Mouse (Mus musculus) heart, postnatal 10 days (tissue): ENCODE results near the gene Cetn3. TPM values are rescaled to one million over a fixed set of nuclear protein-coding genes. Genes with fewer than 3 reads are reported as not detected.

Experiments
- DNase-seq, 2 experiments: peaks; one replicate each; pipeline ENCODE4 v3.0.0; 2021
- intact Hi-C: fragments of 180-260 bp; cut with DNase I; formaldehyde crosslinking; loops from one replicate; pipeline ENCODE4 v1.15.1; 2025
- total RNA-seq, 2 experiments: library from RNA; stranded (reverse); gene quantifications; 2 replicates each; pipeline ENCODE4 v1.2.3; 2021

Cetn3 gene
- total RNA-seq, 2 experiments from 2014 or later = 92.7 to 102 TPM

DNA sequence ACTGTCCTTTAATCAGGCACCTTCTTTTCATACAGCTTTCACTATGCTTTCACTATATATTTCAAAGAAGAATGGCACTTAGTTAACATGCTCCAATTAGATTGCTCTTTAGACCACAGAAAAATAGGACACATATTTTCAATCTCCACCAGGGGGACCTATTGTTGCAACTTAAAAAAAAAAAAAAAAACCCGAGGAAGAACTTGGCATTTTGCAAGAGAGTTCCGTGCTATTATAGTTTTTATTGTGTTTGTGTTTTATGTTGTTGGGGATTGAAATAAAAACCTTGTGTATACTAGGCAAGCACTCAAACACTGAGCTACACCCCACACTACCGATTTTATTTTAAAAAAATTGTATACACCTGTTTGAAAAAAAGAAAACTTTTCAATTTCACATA lies 18.2 kb downstream of the Cetn3 start:
- DNase-seq = no peak
- intact Hi-C loops = loop anchor here (5.0 to 10.0 kb wide), 2 partner anchors 134 to 1856 kb away; no protein-coding TSS in a partner anchor

DNA sequence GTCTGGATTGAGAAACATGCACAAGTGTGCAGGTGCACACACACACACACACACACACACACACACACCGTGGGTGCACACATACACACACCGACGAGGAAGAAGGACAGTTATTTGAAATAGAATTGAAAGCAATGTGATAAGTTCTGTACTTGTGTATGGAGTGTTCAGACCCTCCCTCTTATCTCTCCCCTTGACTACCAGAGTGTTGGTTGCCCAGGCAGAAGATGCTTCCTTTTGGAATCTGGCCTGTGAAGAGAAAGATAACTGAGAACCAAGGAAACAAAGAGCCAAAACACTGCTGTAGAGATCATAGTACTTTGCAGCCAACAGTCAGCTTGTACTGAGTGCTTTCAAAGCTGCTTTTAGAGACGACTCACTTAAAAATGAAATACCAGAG lies 20.8 kb downstream of the Cetn3 start:
- intact Hi-C loops = loop anchor here (5.0 to 10.0 kb wide), 2 partner anchors 131 to 1854 kb away; no protein-coding TSS in a partner anchor
- DNase-seq = no peak

DNA sequence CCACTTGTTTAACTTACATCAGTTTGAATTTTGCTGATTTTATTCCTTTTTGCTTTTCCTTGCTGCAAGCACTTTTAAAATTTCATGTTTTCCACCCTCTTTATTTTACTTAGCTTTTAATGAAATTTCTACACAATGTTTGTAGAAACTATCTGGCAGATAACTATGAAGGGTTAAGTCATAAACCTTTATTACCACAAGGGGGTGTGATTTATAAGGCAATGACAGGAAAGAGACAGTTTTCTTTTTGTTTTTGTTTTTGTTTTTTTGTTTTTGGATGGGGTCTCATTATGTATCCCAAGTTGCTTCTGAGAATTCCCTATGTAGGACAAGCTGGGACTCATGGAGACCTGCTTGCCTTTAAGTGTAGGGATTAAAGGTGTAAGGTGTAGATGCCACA lies 39.9 kb downstream of the Cetn3 start:
- intact Hi-C loops = no loop called here
- DNase-seq = no peak

DNA sequence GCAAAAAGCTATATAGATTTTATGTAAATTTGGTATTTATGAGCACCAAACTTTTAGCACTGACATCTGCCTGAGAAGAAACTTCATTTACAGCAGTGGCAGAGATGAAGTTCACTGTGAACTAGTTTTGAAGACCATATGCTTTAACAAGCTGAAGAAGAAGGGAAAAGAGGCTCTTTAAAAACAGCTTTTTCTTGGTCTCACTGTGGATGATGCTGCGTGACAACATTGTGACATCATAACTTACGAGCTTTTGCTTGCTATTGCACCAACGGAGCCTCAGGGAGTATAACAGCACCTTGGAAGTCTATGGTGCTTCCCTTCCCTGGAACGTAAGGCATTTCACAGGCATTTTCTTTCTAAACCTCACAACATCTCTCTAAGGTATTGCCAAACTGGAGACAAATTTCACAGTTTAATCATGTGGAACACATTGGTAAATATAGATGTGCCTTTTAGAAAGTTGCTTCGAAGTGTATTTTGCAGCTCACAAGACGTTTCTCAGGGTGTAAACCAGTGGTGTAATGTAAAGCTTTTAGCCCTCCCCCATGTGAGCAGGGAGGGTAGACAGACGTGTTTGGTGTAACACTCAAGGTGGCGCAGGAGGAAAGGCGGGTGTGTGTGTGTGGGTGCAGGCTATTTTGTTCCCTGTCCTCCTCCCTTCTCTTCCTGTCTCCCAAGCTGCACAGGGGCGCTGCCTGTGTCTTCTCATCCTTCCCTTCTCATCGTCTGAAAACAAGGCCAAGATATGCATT lies 41.9 kb downstream of the Cetn3 start:
- no peak for DNase-seq
- intact Hi-C loops = no loop called here

DNA sequence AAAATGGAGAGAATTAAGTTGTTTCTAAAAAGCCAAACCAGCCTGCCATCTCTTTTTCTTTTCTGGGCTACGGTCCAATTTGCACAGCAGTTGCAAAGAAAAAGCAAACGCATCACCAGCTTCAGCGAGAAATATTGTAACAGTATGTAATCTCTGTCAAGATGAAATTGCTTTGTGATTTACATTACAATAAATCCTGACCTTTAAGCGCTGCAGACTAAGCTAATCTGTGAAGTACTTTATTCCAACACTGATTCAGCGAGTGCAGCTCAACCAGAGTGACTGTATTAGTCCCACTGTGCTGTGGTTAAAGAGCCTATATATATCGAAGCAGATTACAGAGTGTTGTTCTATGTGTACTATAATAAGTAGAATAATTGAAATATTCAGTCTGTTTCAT lies 45.6 kb downstream of the Cetn3 start:
- intact Hi-C loops = no loop called here
- DNase-seq = no peak

DNA sequence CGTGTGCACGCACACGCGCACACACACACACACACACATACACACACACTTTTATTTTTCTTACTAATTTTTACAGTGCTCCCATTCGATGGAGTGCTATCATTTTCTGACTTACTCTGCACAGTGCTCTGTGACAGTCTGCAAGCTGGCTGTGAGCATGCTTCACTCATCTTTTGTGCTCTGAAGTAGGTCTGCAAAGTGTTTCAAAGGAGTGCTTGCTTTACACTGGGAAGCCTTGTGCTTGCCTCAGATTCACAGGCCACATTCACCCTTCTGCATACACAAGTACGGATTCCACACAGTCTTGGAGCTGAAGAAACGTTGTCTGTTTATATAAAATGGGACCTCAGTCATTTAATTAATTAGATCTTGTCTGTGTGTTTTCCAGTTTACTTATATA lies 49.0 kb downstream of the Cetn3 start:
- intact Hi-C loops = no loop called here
- no peak for DNase-seq

DNA sequence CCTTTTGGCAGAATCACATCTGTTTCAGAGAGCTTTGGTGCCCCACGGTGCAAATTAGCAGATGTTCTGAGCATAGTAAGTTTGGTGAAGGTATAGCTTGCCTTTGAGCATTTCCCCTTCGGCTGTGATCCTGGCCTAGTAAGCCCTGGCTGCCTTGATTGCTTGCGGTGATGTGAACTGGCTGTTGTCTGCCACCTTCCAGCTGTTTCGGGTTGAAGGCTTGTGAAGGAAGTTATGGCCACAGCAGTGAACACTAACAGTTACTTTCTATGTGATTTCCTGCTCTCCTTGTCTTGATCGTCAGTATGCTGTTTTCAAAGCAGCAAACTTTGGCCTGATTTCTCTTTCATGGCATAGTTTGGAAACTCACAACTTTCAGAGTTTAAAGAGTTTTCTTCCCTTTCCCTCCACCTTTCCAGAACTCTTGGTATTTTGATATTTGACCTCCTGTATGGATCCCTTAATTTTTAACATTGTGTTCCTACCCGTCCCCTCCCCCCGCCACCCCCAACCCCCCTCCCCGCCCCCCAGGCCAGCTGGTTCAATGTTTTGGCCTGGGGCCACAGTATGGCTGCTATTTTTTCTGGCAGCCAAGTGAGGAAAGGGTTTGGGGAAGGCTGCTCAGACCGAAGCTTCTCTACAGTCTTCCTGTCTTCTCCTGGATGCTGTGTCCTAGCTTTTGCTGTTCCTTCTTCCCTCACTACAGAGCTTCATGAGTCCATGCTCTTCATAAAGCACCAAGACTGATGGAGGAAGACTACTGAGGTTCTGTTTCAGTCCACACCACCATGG lies 53.7 kb downstream of the Cetn3 start:
- intact Hi-C loops = no loop called here

DNA sequence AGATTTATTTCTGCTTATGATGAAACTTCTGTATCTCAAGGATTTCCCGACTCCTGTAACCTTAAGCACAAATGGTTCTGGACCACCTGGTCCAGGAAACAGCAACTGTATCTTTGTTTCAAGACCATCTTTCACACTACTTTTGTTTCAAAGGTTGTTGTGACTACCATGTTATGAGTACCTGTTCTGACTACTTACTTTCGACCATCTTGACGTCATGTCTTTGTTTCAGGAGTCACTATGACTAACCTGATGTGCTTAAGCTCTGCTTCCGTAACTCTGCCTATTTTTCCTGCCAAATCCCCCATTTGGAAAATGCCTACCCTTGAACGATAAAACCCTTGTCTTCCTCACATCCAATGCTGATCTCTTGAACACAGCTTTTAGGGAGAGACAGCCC lies 55.1 kb downstream of the Cetn3 start:
- no peak for DNase-seq
- intact Hi-C loops = no loop called here

More for the DNA sequence above, 53.7 kb downstream of the Cetn3 start:
- peak in 1 of 2 experiments; percentile 15 for DNase-seq

DNA sequence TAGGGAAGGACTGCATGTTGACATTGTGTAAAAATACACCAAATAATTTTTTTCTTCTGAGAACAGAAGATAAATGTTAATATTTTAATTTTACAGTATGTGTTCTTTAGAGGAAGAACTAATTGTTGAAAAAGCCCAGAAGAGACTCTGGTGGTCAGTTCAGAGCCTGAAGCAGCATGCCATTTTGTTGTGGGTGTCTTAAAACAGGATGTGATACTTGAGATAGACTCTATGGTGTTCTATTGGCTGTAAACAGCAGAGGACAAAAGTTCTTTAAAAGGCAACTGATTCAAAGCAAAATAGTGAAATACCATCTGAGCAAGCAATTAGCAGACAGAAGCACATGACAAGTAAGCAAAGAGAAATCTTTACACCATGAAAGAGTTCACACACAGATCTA lies 56.1 kb downstream of the Cetn3 start:
- intact Hi-C loops = no loop called here

DNA sequence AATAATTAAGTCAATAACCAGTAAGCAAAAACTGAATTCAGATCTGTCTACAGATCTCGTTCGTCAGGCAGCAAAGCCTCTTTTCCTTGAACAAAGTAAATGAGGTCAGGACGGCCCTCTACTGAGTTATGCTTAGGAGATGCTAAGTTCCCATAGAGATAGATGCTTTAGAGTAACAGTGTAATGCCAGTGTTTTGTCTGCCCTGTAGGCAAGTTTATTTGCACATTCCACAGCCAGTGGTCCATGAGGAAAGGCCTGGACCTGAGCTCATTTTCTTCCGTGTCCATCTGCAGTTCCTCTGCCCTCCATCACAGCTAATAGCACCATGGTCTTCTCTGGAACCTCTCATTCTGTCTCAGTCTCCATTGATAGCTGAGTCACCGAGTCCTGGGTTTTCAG lies 57.4 kb downstream of the Cetn3 start:
- no peak for DNase-seq
- intact Hi-C loops = no loop called here

More for the DNA sequence above, 56.1 kb downstream of the Cetn3 start:
- no peak for DNase-seq

DNA sequence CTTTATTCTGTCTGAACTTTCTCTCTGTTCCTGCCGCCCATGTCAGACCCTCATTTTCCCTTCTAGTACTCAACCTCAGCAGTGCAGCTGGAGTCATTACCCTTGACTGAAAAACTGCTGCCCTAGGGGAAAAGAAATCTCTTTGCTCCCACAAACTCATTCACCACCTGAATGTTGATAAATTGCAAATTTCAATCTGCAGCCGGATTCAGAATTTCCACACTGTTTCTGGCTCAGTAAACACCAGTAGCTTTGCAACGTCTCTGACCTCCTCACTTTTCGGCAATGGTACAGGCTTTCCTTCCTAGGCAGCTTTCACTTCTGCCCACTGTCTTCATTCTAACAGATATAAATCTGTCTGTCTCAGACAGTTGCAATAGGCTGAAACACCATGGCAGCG lies 57.8 kb downstream of the Cetn3 start:
- no peak for DNase-seq
- intact Hi-C loops = no loop called here

DNA sequence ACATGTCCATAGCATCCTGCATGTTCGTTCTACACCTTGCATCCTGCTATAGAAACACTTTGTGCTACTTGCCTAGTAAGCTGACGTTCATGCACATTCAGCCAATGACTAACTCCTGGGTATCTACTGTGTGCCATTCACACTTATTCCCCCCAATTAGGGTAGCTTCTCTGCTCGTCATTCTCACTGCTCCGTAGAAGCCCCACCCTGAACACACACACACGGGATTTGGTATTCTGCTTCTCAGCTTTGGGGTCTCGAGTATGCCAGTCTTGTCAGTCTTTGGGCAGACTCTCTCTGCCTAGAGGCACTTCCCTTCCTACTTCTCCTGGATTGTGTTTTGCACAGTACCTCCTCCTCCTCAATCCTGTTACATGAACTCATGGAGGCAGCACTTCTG lies 59.4 kb downstream of the Cetn3 start:
- intact Hi-C loops = no loop called here
- DNase-seq = no peak

Other genes starting within 250 kb of the Cetn3 start
- gene Adgrv1, start 149.9 kb upstream of the Cetn3 start, total RNA-seq = under 1 TPM; 0.74 to 0.96 TPM
- gene Lysmd3, start 125.4 kb upstream of the Cetn3 start, total RNA-seq = 10 to 100 TPM; 13.2 to 14.0 TPM
- 1 to 10 TPM; 1.8 to 3.5 TPM for gene Polr3g, start 72.1 kb upstream of the Cetn3 start, total RNA-seq
- 1 to 10 TPM; 2.6 to 4.6 TPM for gene Mblac2, start 71.7 kb upstream of the Cetn3 start, total RNA-seq